Mouse (Mus musculus) splenic B cell, adult 2 months (primary cell): ENCODE measurements around the gene H2-Oa.
A peak's percentile ranks its signal among the peaks of the same experiment; 100 is the strongest.
"Not testable (repeated sequence)": the region's sequence is repeated elsewhere in the genome, so short reads cannot be mapped to it uniquely, and the experiment has no call there.

ENCODE experiments used
- DNase-seq: peaks from one replicate; pipeline ENCODE4 v3.0.0-alpha.2; 2011; ENCODE audit warnings: low read depth, low spot score
- H3K27me3 ChIP-seq: 2 replicates; pipeline ENCODE4 v1.6.1; 2012; ENCODE audit warnings: mild to moderate bottlenecking, low read length, moderate library complexity, mixed read lengths; ENCODE audit not compliant: control insufficient read depth, poor library complexity, insufficient read depth, severe bottlenecking
- H3K36me3 ChIP-seq: 2 replicates; pipeline ENCODE4 v1.6.1; 2012; ENCODE audit warnings: mild to moderate bottlenecking, low read length, moderate library complexity, mixed read lengths; ENCODE audit not compliant: control insufficient read depth, poor library complexity, insufficient read depth, severe bottlenecking

Gene H2-Oa

DNA sequence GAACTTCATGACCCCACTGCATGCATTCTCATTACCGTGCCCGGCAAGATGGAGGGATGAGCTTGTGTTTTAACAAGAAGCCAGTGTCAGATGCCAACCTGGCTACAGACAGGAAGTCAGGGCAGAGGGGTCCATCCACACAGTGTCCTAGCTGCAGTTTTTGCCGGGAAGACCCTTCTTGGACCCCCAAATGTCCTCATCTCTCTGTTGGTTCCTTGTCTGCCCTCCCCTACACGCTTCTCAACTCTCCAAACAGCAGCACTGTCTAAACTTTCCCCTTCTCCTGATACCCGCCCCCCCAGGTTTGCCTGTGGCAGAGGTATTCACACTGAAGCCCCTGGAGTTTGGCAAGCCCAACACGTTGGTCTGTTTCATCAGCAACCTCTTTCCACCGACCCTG, 45.5 kb downstream of the H2-Oa start:
- no peak for DNase-seq

DNA sequence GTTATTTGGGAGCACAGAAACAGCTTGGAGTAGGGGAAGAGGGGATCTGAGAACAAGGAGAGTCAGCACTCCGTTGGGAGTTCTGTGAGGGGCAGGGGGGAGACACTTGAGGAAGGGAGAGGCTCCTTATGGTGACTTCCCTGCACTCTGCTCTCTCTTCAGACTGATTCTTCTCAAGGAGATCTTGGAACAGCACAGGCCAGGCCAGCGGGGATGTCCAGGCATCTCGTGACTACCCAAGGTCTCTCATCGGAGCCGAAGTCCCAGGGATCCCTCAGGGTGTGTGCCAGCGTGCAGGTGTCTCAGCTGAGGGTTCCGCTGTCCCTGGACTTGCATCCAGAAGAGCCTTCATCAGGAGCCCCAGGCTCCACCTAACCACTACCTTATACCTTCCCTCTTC, 46.5 kb downstream of the H2-Oa start:
- Histone ChIP-seq H3K27me3 (no peaks in the 10 kb centered on the region), H3K36me3 (peaks cover 24% of the 10 kb centered on the region)
- no peak for DNase-seq

More for the DNA sequence above, 45.5 kb downstream of the H2-Oa start:
- peaks cover 24% of the 10 kb centered on the region for H3K36me3 ChIP-seq
- no peaks in the 10 kb centered on the region for H3K27me3 ChIP-seq

DNA sequence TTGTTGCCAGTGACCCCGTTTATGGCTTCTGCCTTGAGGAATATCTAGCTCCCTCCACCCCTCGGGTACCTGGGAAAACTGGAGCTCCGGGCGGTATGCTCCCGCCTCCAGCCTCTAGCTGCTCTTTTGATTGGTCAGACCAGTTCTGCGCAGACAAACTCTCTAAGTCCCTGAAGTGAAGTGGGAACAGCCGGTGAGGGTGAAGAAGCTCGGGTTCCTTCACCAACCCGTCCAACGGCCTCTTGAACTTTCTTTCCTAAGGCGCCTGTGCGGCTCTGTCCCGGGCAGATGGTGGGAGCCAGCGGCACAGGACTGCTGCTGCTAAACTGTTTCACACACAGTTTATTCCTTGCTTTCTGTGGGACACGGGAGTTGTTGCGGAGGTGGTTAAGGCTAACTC, 47.3 kb downstream of the H2-Oa start:
- H3K27me3 ChIP-seq: no peaks in the 10 kb centered on the region
- no peak for DNase-seq

DNA sequence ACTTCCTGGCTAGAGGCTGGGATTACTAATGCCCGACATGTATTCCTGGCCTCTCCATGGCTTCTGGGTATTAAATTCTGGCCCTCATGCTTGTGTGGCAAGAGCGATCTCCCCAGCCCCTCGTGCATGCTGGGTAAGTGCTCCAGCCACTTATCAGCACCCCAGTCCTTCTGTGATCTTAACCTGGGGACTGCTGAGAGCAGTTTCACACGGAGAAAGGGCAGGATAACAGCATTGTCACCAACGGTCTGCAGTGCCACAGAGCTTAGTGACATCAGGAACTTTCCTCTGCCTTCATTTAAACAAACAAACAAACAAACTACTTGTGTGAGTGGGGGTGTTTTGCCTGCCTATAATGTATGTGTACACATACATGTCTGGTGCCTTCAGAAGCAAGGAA, 48.1 kb downstream of the H2-Oa start:
- Histone ChIP-seq H3K36me3 (peaks cover 24% of the 10 kb centered on the region), H3K27me3 (no peaks in the 10 kb centered on the region)
- no peak for DNase-seq

More for the DNA sequence above, 47.3 kb downstream of the H2-Oa start:
- H3K36me3 ChIP-seq: peaks cover 24% of the 10 kb centered on the region

DNA sequence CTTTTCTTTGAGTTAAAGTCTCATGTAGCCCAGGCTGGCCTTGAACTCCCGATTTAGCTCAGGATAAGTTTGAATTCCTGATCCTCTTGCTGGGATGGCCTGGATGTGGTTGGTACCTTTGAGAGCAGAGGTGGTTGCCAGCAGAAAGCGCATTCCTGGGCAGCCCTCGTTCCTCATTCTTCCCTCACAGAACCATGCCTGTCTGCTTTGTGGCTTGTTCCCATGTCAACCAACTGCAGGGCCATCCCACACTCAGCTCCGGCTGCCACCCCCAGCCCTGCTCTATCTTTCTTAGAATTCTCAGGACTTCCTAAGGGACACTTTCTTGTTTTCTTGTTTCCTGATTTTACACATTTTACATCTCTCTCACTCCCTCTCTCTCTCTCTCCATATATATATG, 49.3 kb downstream of the H2-Oa start:
- Histone ChIP-seq H3K36me3 (peaks cover 24% of the 10 kb centered on the region), H3K27me3 (no peaks in the 10 kb centered on the region)
- DNase-seq: no peak

DNA sequence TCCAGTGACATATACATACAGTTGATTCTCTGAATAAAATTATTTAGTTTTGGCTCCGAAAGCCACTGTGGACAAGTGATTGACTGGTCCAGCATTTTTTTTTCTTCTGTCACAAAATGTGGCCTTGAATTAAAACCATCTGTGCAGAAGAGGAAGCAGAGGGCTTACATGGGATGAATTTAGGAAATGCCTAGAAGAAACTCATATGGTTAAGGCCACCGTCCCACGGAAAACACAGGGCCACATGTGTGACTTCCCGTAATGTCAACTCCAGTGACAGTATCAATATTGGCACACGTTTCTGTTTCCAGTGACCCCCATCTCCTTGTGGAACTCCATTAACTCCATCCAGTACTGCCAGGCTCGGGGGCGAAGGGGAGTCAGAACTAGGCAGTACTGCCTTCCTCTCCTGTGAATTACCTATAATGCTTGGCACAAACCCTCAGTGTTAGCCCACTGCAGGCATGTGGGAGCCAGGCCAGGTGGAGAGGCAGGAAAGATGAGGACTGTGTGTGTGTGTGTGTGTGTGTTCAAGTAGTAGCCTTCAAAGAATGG, 50.4 kb downstream of the H2-Oa start:
- H3K27me3 ChIP-seq: no peaks in the 10 kb centered on the region
- no peak for DNase-seq
- peaks cover 23% of the 10 kb centered on the region for H3K36me3 ChIP-seq

DNA sequence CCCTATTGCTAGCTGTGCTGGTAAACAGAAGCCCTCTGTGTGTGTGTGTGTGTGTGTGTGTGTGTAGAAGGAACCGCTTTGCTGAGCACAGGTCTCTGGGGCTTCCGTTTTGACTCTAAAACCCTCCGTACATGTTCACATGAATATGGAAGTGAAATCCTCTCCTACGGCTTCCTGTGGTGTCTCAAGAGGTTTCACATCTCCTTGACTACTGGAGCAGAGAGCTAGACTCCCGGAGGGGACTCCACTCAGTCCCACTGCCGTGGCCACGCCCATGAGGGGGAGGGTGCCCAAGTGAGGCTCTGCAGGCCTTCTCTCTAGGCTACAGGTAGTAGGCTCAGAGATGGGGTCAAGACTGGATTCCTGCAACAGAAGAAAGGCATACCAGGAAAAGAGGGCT, 50.9 kb downstream of the H2-Oa start, which contains the start of gene H2-DMb2:
Gene H2-DMb2, plus strand, starts transcription at position 275 of the 400 bp plus-strand sequence.
- DNase-seq: peak; percentile 98
- Histone ChIP-seq H3K36me3 (peaks cover 23% of the 10 kb centered on the region), H3K27me3 (no peaks in the 10 kb centered on the region)

DNA sequence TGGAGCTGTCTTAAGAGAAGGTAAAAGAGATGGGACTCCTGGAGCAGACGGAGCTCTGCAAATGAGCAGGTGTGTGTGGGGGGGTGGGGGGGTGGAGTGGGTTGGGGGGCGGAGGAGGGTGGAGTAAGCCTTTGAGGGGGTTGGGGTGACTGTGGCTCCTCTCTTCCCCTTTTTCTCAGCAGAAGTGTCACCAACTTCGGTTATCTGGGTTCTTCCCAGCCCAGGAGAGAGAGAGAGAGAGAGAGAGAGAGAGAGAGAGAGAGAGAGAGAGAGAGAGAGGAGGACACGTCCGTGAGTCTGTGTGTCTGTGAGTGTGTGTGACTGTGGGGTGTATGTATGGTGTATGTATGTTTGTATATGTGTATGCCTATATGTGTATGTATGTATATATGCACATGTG, 51.3 kb downstream of the H2-Oa start:
- no peak for DNase-seq
- Histone ChIP-seq H3K27me3 (no peaks in the 10 kb centered on the region), H3K36me3 (peaks cover 21% of the 10 kb centered on the region)

DNA sequence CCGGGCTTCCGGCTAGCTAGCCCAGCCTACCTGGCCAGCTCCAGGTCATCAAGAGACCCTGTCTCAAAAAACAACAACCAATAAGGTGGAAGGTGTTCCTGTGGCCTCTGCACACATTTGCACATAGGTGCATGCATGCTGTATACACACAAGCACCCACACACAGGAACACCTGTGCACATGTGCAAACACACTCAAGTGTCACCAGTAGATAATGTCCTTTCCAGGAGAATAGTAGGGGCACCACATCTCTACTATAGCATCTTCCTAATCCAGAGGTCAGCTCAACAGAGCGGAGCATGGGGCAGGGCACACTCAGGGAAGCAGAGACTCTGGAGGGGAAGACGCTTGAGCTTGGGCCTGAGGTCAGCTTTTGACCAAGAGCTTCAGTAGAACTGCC, 52.1 kb downstream of the H2-Oa start:
- H3K36me3 ChIP-seq: peaks cover 20% of the 10 kb centered on the region
- not testable (repeated sequence) for H3K27me3 ChIP-seq, DNase-seq
